Mouse (Mus musculus) frontal cortex, postnatal 25 days (tissue): ENCODE data around the gene A230050P20Rik.
A peak's percentile ranks its signal among the peaks of the same experiment; 100 is the strongest.

Source experiments
- DNase-seq, 2 experiments: peaks; one replicate each; pipeline ENCODE4 v3.0.0; 2022; ENCODE audit warnings: low spot score in 2 of 2

Gene A230050P20Rik

DNA sequence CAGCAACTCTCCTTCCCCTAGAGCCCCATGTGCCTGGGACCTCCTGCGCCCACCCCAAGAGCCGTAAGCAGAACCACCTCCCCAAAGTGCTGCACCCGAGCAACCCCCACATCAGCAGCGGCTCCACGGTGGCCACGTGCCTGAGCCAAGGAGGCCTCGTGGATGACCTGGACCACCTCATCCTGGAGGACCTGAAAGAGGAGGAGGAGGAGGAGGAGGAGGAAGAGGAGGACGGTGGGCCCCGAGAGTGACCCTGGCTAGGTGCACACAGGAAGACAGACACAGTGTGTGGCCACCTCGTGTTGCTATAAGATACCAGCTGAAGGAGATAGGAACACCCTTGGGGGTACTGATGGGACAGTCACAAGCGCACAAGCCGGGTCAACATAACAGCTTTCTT lies 5.1 kb downstream of the A230050P20Rik start:
- no peak for DNase-seq

DNA sequence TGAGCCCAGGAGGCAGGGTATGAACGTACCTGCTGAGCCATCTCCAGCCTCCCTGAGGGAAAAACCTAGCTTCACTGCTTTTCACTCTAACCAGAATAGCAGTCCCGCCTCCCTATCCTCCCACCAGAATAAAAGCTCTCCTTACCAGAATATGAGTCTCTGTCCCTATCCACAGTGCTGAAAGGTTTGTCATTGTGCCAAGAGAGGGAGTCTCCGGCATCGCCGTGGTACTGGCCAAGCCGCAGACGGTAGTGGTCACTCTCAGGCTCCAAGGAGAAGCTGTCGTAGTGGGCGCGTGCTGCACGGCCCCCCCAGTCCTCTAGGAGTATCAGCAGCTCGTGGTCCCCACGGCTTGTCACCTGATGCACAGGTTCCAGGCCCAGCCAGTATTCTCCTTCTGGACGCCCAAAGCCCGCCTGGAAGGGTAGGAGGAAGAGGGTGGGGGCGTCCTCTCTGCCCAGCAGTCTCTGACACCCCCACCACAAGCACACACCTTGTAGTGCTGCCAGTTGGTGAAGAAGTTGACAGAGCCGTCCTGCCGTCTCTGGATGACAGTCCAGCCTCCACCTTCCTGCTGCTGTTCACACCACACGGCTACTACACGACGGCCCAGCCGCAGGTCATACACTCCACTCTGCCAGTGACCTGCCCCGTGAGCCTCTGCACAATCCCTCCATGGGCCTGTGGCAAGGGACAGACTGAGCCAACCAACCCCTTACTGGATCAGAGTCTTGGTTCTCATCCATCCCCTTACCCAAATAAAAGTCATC lies 6.8 kb downstream of the A230050P20Rik start:
- no peak for DNase-seq

DNA sequence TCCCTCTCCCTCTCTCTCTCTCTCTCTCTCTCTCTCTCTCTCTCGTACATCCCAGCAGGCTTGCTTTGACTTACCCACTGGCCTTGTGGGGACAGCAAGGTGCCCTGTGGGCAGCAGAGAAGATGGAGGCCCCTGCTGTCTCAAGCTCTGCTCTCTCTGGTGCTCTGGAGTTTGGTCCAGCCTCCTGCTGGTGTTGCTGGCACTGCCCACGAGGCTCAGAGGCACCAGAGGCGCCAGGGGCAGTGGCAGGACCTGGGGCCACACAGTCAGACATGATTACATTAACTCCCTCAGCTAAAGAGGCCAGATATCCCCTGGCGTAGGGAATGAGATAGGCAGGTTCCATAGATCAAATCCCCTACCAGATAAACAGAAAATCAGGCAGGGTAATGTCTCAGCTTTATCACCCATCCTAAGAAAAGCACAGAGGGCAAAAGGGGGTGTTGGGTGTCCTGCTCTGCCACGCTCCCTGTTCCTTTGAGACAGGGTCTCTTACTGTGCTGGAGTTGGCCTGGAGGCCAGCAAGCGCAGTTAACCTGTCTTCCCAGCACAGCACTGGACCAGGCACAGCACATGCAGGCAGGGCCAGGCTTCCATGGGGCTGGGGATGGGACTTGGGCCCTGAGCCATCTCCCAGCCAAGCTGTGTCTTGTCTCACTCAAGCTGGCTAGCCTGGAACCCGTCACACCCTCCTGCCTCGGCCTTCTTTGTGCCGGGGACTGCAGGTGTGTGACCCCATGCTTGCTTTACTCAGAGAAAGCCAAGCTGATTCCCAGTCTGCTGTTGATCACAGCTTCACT lies 8.1 kb downstream of the A230050P20Rik start:
- no peak for DNase-seq

DNA sequence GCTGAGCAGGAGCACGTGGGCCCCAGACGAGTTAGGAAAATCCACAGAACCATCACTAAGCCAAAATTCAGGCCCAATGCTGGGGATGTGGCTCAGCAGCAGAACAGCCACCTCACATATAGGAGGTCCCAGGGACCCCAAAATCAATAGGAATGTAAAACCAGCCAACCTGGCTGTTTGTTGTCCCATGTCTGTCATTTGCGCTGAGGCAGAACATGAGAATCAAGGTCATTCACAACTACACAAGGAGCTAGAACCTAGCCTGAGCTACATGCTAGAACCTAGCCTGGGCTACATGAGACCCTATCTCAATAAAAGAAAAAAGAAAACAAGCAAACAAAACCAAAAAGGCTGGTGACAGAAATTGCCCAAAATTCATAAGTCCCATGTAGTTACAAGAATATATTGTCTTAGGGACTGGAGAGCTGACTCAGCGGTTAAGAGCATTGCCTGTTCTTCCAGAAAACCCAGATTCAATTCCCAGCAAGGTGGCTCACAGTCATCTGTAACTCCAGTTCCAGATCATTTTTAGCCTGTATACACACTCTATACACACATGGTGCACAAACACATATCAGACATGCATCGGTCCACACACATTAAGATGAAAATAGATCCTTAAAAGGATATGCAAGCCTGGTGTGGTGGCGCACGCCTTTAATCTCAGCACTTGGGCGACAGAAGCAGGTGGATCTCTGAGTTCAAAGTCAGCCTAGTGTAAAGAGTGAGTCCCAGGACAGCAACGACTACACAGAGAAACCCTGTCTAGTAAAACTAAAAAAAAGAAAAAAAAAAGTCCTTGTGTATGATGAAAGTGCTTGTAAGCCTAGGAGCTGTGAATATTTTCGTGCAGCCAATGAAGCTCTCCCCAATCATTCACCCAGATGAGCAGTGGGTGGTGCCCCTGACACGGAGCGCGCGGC lies 8.9 kb downstream of the A230050P20Rik start:
- no peak for DNase-seq

DNA sequence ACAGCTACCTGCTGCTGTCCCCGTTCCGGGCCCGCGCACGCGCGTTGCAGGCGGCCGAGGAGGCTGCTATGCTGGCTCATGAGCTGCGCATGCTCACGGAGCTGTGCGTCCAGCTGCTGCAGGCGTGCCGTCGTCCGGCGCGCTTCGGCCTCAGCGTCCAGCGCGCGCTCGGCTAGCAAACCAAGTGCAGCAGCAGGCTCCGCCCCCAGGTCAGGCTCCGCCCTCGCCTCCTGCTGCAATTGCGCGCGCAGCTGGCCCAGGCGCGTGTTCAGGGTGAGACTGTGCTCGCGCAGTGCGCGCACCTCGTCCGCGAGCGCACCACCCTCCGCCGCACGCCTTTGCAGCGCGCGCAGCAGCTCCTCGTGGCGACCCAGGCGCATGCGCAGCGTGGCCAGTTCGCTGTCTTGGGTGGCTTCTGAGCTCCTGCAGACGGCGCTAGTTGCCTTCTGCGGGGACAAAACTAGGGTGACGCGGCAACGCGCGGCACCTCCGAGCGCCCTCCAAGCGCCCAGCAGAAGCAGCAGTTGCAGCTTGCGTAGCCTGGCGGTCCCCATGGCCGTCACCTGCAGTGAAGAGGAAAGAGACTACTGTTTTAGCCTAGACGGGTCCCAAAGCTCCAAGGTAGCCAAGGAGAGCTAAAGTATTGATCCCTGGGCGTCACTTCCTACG lies 9.7 kb downstream of the A230050P20Rik start:
- DNase-seq: peak; percentile 96 to 99

DNA sequence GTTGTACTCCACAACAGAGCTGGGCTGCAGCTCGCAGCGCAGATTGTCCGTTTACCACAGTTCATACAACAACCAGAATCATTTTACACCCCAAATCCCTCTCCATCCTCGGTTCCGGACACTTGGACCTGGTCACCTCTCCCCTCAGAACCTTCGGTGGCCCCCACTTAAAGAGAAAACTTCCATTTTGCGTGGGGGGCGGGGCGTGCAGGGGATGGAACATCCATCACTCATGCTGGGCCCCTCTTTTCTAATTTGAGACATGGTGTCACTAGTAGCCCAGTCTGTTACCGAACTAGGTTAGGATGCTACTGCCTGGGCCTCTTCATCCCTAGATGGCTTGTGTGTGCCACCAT lies 10.2 kb downstream of the A230050P20Rik start:
- DNase-seq: no peak

DNA sequence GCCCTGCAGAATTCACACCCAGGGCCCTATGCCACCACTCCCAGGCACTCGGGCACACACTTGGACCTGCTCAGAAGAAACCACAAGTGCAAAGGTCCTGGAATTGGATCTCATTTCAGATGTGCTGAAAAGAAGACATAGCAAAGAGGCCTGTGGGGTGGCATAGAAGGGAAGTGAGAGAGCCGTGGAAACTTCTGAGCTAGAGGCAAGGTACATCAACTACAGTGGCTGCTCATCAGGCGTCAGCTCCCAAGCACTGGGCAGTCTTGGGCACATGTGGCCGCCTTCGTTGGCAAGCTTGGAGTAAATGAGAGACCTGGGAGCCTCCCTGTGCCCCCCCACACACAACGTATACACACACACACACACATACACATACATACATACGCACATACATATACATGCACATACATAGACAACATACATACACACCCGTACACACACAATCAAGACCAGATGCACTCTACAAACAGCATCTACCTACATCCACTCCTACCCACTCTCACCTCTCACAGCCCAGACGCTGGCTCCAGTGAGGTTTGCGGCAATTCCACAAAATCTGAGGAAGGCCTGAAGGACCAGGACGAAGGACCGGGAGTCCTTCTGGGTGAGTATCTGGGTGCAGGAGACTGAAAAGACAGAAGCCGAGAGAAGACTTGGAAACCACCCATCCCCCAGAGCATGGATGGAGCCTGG lies 10.8 kb downstream of the A230050P20Rik start, which contains the start of gene Angptl6:
TSS of gene Angptl6 (minus strand) at position 631 of the 696 bp plus-strand sequence.
- no peak for DNase-seq

DNA sequence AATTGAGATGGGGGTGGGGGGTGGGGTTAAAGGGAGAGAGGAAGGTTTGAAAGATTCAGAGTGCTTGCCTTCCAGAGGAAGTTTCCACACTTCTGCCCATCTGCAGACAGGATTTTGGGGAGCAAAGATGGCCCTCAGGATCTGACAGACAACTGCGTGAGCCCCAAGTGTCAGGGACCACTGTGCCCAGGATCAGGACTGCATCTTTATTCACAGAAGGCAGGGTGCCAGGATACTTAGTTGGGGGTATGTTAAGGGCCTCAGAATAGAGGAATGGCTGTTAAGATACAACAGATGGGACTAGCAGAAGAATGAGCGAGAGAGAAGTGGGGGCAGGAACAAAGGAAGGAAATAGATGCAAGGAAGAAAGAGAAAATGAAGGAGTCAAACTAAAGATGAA lies 18.1 kb downstream of the A230050P20Rik start:
- DNase-seq: no peak

DNA sequence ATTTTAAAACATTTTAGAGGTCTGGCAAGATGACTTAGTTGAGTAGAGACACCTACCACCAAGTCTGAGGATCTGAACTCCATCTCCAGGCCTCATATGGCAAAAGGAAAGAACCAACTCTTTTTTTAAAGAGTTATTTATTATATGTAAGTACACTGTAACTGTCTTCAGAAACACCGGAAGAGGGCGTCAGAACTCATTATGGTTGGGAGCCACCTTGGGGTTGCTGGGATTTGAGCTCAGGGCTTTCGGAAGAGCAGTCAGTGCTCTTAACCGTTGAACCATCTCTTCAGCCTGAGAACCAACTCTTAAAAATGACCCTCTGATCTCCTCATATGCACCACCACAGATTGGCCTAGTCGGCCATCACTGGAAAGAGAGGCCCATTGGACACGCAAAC lies 18.7 kb downstream of the A230050P20Rik start:
- no peak for DNase-seq

DNA sequence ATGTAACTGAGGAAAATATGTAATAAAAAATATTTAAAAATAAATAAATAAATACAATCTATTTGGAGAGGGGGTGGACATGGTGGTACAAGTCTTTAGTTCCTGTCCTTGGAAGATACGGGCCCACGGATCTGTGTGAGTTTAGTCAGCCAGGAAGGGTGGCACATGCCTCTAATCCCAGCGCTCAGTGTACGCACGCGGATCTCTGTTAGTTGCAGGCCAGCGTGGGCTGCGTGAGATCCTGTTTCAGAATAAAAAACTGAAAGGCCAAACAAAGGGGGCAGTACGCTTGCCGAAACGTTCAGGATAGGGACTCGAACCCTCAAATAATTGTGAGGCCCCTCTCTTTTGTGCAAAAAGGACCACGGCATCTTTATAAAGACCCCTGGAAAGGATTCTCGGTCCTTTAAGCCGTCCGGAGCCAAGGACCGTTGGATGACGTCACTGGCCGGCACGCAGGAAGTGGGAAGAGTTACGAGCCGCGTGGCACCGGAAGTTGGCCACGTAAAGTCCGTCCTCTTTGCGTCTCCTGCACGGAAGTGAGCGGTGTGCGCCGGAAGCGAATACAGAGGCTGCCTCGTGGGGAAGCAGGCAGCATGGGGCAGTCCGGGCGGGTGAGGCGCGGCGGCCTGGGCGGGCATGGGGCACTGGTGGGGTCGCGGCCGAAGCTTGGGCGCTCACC lies 19.4 kb downstream of the A230050P20Rik start, which contains the start of gene Ppan:
TSS of gene Ppan (plus strand) at position 472 of the 682 bp plus-strand sequence.
- peak; percentile 91 to 93 for DNase-seq

DNA sequence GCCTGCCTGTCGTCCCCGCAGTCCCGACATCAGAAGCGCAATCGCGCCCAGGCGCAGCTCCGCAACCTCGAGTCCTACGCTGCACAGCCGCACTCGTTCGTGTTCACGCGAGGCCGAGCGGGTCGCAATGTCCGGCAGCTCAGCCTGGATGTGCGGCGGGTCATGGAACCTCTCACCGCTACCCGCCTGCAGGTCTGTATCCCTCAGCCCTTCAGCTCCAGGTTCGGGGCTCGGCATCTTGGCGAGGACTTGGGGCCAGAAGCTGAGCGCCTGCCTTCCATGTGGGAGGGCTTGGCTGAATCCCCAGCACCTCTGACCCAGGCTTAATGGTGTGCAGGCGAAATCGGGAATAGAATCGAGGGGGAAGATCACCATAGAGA lies 19.9 kb downstream of the A230050P20Rik start:
- DNase-seq: no peak

DNA sequence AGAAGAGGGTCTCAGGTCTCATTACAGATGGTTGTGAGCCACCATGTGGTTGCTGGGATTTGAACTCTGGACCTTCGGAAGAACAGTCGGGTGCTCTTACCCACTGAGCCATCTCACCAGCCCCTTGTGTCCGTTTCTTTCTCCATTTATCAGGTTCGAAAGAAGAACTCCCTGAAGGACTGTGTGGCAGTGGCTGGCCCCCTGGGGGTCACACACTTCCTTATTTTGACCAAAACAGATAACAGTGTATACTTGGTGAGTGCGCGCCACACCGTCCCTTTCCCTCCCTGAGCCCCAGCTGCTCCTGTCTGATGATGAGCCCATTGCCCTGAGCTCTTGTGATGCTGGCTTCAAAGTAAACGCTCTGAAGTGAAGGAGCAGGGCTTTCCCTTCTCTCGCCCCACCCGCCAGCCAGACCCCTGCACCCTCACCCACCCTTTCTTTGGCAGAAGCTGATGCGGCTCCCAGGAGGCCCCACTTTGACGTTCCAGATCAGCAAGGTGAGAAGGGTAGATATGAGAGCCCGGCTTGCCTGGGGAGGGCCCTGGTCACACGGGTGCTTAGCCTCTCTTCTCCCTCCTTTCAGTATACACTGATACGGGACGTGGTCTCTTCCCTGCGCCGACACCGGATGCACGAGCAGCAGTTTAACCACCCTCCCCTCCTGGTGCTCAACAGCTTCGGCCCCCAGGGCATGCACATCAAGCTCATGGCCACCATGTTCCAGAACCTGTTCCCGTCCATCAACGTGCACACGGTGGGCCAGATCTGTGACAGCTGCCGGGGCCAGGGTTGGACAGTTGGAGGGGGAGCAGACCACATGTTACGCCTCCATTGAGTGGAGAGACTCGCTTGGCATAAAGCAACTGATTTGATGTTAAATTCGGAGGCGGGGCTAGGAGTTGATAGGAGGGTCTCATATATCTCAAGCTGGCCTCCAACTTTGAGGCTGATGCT lies 21.0 kb downstream of the A230050P20Rik start:
- DNase-seq: no peak

DNA sequence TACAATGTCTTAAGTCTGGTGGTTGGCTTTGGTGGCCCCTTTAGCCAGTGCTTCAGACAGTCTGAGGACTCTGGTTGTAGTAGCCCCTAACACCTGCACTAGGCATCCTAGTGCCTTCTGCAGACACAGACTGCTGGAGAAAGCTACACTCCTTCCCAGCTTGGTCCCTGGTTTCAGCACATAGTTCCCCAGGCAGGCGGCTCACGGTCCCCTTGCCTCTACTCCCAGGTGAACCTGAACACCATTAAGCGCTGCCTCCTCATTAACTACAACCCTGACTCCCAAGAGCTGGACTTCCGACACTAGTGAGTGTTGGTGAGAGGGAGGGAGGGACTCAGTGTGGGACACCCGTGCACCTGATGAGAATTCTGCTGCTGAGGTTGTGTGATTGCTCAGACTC lies 22.0 kb downstream of the A230050P20Rik start:
- DNase-seq: no peak

DNA sequence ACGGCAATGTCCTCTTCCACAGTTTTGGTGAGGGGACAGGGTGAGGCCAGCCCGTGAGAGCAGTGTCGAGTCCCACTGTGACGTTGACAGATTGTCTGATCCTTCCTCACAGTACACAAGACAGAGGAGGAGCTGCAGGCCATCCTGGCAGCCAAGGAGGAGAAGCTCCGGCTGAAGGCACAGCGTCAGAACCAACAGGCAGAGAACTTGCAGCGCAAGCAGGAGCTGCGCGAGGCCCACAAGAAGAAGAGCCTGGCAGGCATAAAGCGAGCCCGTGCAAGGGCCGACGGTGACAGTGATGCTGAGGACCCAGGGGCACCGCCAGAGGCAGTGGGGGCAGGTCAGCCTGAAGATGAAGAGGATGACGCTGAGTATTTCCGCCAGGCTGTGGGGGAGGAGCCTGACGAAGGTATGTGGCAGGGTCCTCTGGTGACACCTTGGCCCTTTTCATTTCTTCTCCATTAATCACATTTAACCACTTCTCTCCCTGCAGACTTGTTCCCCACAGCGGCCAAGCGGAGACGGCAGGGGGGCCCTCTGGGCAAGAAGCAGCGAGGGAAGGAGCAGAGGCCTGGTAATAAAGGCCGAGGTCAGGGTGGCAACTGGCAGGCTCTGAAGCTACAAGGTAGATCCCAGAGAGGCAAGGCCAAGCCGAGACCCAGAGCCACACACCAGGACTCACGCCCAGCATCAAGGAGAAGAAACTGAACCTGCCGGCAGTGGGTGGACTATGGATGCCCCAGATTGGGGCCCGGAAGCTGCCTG lies 23.1 kb downstream of the A230050P20Rik start:
- DNase-seq: no peak

DNA sequence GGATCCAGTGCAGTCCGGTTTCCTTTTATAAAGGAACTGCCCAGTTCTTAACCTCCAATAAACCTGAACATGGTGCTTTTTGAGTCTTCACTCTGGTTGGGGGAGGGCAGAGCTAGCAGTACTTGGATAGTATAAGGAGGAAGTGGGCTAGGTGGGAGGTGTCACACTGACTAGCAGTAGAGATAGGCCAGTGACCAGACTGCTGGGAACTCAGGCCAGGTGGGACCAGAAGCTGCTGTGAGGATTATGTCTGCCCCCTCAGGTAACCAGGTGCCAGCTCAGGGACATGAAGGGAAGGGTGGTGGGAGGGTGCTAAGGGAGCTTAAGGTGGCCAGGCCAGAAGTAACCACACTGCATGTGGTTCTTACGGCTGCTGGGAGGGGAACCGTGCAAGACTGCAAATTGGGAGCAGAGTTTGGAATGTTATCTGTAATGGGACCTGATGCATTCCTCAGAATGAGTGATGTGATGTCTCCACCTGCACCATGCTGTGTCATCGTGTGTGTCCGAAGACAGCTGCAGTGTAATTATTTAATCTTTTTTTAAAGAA lies 23.7 kb downstream of the A230050P20Rik start:
- DNase-seq: no peak

DNA sequence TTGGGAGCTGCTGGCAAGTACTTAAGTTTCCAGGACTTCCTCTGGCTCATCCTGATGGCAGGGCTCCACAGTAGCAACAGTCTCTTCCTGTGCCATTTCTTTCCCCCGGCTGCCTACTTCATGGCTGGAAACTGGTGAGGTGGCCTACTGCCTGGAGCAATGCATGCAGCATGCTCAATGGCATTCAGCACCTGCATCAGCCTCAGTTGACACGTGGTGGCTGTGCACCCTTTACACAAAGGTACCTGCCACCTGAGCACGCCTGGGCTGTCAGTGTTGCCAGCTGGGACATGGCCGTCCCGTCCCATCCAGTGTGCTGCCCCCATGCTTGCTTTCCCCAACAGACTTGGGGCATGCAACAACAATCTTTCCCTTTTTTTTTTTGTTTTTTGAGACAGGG lies 24.6 kb downstream of the A230050P20Rik start:
- DNase-seq: no peak

DNA sequence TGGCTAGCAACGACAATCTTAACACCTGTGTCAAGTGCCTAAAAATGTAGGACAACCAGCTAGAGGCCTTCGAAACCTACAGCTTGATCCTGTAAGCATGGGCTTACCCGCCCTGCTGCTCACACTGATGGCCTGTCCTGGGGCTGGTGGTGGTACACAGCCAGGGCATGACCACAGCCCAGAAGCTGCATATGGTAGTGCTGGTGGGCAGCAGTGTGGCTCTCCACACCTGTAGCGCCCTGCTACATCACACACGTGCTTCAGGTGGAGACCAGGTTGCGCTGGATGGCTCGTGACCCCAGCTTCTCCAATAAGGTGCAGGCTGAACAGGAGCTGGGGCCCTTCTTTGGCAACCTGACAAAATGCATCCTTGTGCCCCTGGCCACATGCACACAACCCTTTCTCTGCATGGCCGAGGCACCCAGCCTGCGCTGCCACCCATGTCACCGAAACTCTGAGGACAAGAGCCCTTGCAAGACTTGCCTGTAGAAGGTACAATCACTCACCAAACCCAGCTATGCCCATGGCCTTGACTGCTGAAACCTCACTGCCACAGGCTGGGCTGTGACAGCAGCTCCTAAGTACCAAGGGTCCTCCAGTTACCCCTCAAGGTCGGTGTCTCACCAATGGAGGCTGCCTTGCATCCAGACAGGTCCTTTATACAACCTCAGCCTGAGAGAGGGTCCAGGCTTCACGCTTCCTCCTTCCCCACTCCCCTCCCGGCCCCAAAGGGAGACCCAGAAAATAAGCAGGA lies 25.3 kb downstream of the A230050P20Rik start:
- no peak for DNase-seq
